Mouse (Mus musculus): Measurements from ENCODE around the gene Dusp6. TPM values are rescaled to one million over a fixed set of nuclear protein-coding genes. Genes with fewer than 3 reads are reported as not detected.

Gene Dusp6
- polyA plus RNA-seq, 1 experiment from 2014 or later = 35.2 TPM

- no peak overlapping the region for H3K9ac ChIP-seq (ENCODE audit: low read depth, low read length)
- no peak overlapping the region for H3K27ac ChIP-seq (ENCODE audit: low read depth, low read length)
- no peaks in the 10 kb centered on the region for H3K9me3 ChIP-seq (ENCODE audit: control insufficient read depth, low read length)
- no peaks in the 10 kb centered on the region for H3K36me3 ChIP-seq (ENCODE audit: control insufficient read depth, insufficient read depth, low read length)
- ATAC-seq = no peak
- H3K4me3 ChIP-seq (ENCODE audit: low read length) = no peak overlapping the region
- peaks cover 3% of the 10 kb centered on the region; the same call in 1 of the 2 replicates for H3K4me1 ChIP-seq (ENCODE audit: control insufficient read depth, insufficient read depth, low read depth, low read length)
- H3K27me3 ChIP-seq (replicated peaks; ENCODE audit: control insufficient read depth, insufficient read depth, low read length) = no peaks in the 10 kb centered on the region
- H3K4me2 ChIP-seq (ENCODE audit: low read length) = no peak overlapping the region
- WGBS = 79% methylated on average over 9 of the region's 9 CpGs
These were observed 21.9 kb downstream of the Dusp6 start for GRCm38 (mm10) chr10:99284918-99285317.

- Histone ChIP-seq H3K4me2 (ENCODE audit: low read length) (no peak overlapping the region), H3K9me3 (ENCODE audit: control insufficient read depth, low read length) (no peaks in the 10 kb centered on the region), H3K27me3 (replicated peaks; ENCODE audit: control insufficient read depth, insufficient read depth, low read length) (no peaks in the 10 kb centered on the region), H3K9ac (ENCODE audit: low read depth, low read length) (no peak overlapping the region), H3K27ac (ENCODE audit: low read depth, low read length) (no peak overlapping the region), H3K36me3 (ENCODE audit: control insufficient read depth, insufficient read depth, low read length) (no peaks in the 10 kb centered on the region), H3K4me3 (ENCODE audit: low read length) (no peak overlapping the region), H3K4me1 (ENCODE audit: control insufficient read depth, insufficient read depth, low read depth, low read length) (peaks cover 3% of the 10 kb centered on the region; the same call in 1 of the 2 replicates)
- WGBS = 22% methylated on average over 8 of the region's 8 CpGs
- ATAC-seq = no peak
These were observed 22.7 kb downstream of the Dusp6 start for GRCm38 (mm10) chr10:99285759-99286158.

- WGBS = 77% methylated on average over 7 of the region's 7 CpGs
- Histone ChIP-seq H3K27me3 (replicated peaks; ENCODE audit: control insufficient read depth, insufficient read depth, low read length) (no peaks in the 10 kb centered on the region), H3K9ac (ENCODE audit: low read depth, low read length) (no peak overlapping the region), H3K4me3 (ENCODE audit: low read length) (no peak overlapping the region), H3K4me2 (ENCODE audit: low read length) (no peak overlapping the region), H3K4me1 (ENCODE audit: control insufficient read depth, insufficient read depth, low read depth, low read length) (peaks cover 3% of the 10 kb centered on the region; the same call in 1 of the 2 replicates), H3K27ac (ENCODE audit: low read depth, low read length) (no peak overlapping the region), H3K9me3 (ENCODE audit: control insufficient read depth, low read length) (no peaks in the 10 kb centered on the region), H3K36me3 (ENCODE audit: control insufficient read depth, insufficient read depth, low read length) (no peaks in the 10 kb centered on the region)
- no peak for ATAC-seq
These were observed 23.2 kb downstream of the Dusp6 start for GRCm38 (mm10) chr10:99286213-99286612.

- Histone ChIP-seq H3K27ac (ENCODE audit: low read depth, low read length) (no peak overlapping the region), H3K9ac (ENCODE audit: low read depth, low read length) (peak overlapping the region; percentile 36; the same call in 1 of the 2 replicates), H3K27me3 (replicated peaks; ENCODE audit: control insufficient read depth, insufficient read depth, low read length) (no peaks in the 10 kb centered on the region), H3K4me3 (ENCODE audit: low read length) (peak overlapping the region; percentile 21; the same call in 1 of the 2 replicates), H3K4me1 (ENCODE audit: control insufficient read depth, insufficient read depth, low read depth, low read length) (peaks cover 3% of the 10 kb centered on the region; the same call in 1 of the 2 replicates), H3K36me3 (ENCODE audit: control insufficient read depth, insufficient read depth, low read length) (no peaks in the 10 kb centered on the region), H3K4me2 (ENCODE audit: low read length) (peak overlapping the region; percentile 44), H3K9me3 (ENCODE audit: control insufficient read depth, low read length) (no peaks in the 10 kb centered on the region)
- WGBS = 7% methylated on average over 17 of the region's 17 CpGs
- no peak for ATAC-seq
These were observed 23.8 kb downstream of the Dusp6 start for GRCm38 (mm10) chr10:99286787-99287186.

GRCm38 (mm10) chr10:99287206-99287605 lies 24.2 kb downstream of the Dusp6 start:
- Histone ChIP-seq H3K27ac (ENCODE audit: low read depth, low read length) (no peak overlapping the region), H3K4me1 (ENCODE audit: control insufficient read depth, insufficient read depth, low read depth, low read length) (peaks cover 3% of the 10 kb centered on the region; the same call in 1 of the 2 replicates), H3K9me3 (ENCODE audit: control insufficient read depth, low read length) (no peaks in the 10 kb centered on the region), H3K4me2 (ENCODE audit: low read length) (peak overlapping the region; percentile 44), H3K27me3 (replicated peaks; ENCODE audit: control insufficient read depth, insufficient read depth, low read length) (no peaks in the 10 kb centered on the region), H3K36me3 (ENCODE audit: control insufficient read depth, insufficient read depth, low read length) (no peaks in the 10 kb centered on the region), H3K9ac (ENCODE audit: low read depth, low read length) (0 out of 2 replicates have a peak overlapping the region, but pooled peaks have one; percentile 36), H3K4me3 (ENCODE audit: low read length) (0 out of 2 replicates have a peak overlapping the region, but pooled peaks have one; percentile 21)
- no peak for ATAC-seq
- WGBS = 48% methylated on average over 6 of the region's 6 CpGs

GRCm38 (mm10) chr10:99289176-99289575 lies 26.1 kb downstream of the Dusp6 start:
- no peaks in the 10 kb centered on the region for H3K27me3 ChIP-seq (replicated peaks; ENCODE audit: control insufficient read depth, insufficient read depth, low read length)
- no peaks in the 10 kb centered on the region for H3K9me3 ChIP-seq (ENCODE audit: control insufficient read depth, low read length)
- H3K4me1 ChIP-seq (ENCODE audit: control insufficient read depth, insufficient read depth, low read depth, low read length) = peaks cover 3% of the 10 kb centered on the region; the same call in 1 of the 2 replicates
- H3K4me2 ChIP-seq (ENCODE audit: low read length) = no peak overlapping the region
- no peaks in the 10 kb centered on the region for H3K36me3 ChIP-seq (ENCODE audit: control insufficient read depth, insufficient read depth, low read length)
- 89% methylated on average over 5 of the region's 5 CpGs for WGBS
- H3K4me3 ChIP-seq (ENCODE audit: low read length) = no peak overlapping the region
- no peak overlapping the region for H3K27ac ChIP-seq (ENCODE audit: low read depth, low read length)
- ATAC-seq = no peak
- H3K9ac ChIP-seq (ENCODE audit: low read depth, low read length) = no peak overlapping the region

- ATAC-seq = no peak
These were observed 30.1 kb downstream of the Dusp6 start for GRCm38 (mm10) chr10:99293111-99293640.

GRCm38 (mm10) chr10:99297721-99298120 lies 34.7 kb downstream of the Dusp6 start:
- no peaks in the 10 kb centered on the region for H3K27me3 ChIP-seq (replicated peaks; ENCODE audit: control insufficient read depth, insufficient read depth, low read length)
- no peak for ATAC-seq
- no peak overlapping the region for H3K4me3 ChIP-seq (ENCODE audit: low read length)
- H3K9ac ChIP-seq (ENCODE audit: low read depth, low read length) = no peak overlapping the region
- H3K27ac ChIP-seq (ENCODE audit: low read depth, low read length) = no peak overlapping the region
- H3K4me1 ChIP-seq (ENCODE audit: control insufficient read depth, insufficient read depth, low read depth, low read length) = peaks cover 7% of the 10 kb centered on the region
- no peaks in the 10 kb centered on the region for H3K36me3 ChIP-seq (ENCODE audit: control insufficient read depth, insufficient read depth, low read length)
- no peaks in the 10 kb centered on the region for H3K9me3 ChIP-seq (ENCODE audit: control insufficient read depth, low read length)
- H3K4me2 ChIP-seq (ENCODE audit: low read length) = no peak overlapping the region
- 75% methylated on average over 3 of the region's 3 CpGs for WGBS

More at GRCm38 (mm10) chr10:99293111-99293640, 30.1 kb downstream of the Dusp6 start:
- H3K4me2 ChIP-seq (ENCODE audit: low read length) = no peak overlapping the region
- H3K9me3 ChIP-seq (ENCODE audit: control insufficient read depth, low read length) = no peaks in the 10 kb centered on the region
- H3K36me3 ChIP-seq (ENCODE audit: control insufficient read depth, insufficient read depth, low read length) = no peaks in the 10 kb centered on the region
- H3K27ac ChIP-seq (ENCODE audit: low read depth, low read length) = no peak overlapping the region
- H3K27me3 ChIP-seq (replicated peaks; ENCODE audit: control insufficient read depth, insufficient read depth, low read length) = no peaks in the 10 kb centered on the region
- no peaks in the 10 kb centered on the region for H3K4me1 ChIP-seq (ENCODE audit: control insufficient read depth, insufficient read depth, low read depth, low read length)
- WGBS = 85% methylated on average over 3 of the region's 3 CpGs
- H3K9ac ChIP-seq (ENCODE audit: low read depth, low read length) = no peak overlapping the region
- H3K4me3 ChIP-seq (ENCODE audit: low read length) = no peak overlapping the region

GRCm38 (mm10) chr10:99298328-99299295 lies 35.6 kb downstream of the Dusp6 start:
- 27% methylated on average over 18 of the region's 18 CpGs for WGBS
- Histone ChIP-seq H3K27me3 (replicated peaks; ENCODE audit: control insufficient read depth, insufficient read depth, low read length) (no peaks in the 10 kb centered on the region), H3K4me1 (ENCODE audit: control insufficient read depth, insufficient read depth, low read depth, low read length) (peaks cover 7% of the 10 kb centered on the region), H3K4me2 (ENCODE audit: low read length) (peak overlapping the region; percentile 31; the same call in 1 of the 2 replicates), H3K9me3 (ENCODE audit: control insufficient read depth, low read length) (no peaks in the 10 kb centered on the region), H3K27ac (ENCODE audit: low read depth, low read length) (no peak overlapping the region), H3K36me3 (ENCODE audit: control insufficient read depth, insufficient read depth, low read length) (no peaks in the 10 kb centered on the region), H3K4me3 (ENCODE audit: low read length) (no peak overlapping the region), H3K9ac (ENCODE audit: low read depth, low read length) (no peak overlapping the region)
- peak; percentile 54; the same call in 1 of the 2 replicates for ATAC-seq
